Mouse (Mus musculus) ovary, postnatal 14 days (tissue): Measurements from ENCODE around the gene Olfr1418.

ENCODE experiments used
- DNase-seq: peaks from one replicate; pipeline ENCODE4 v3.0.0; 2022; ENCODE audit warnings: low spot score

The Olfr1418 gene

GRCm38 (mm10) chr19:11810856-11811255, 50.0 kb downstream of the Olfr1418 start:
- no peak for DNase-seq

GRCm38 (mm10) chr19:11810003-11810758, 50.7 kb downstream of the Olfr1418 start:
- no peak for DNase-seq

- DNase-seq, result no peak
Observed at GRCm38 (mm10) chr19:11808452-11808851, 52.4 kb downstream of the Olfr1418 start.

- DNase-seq, result no peak
Observed at GRCm38 (mm10) chr19:11807822-11808221, 53.0 kb downstream of the Olfr1418 start.

GRCm38 (mm10) chr19:11807251-11807650, 53.6 kb downstream of the Olfr1418 start:
- DNase-seq, result no peak

- no peak for DNase-seq
Observed at GRCm38 (mm10) chr19:11804423-11804822, 56.4 kb downstream of the Olfr1418 start.
